In genomic region chr7:64741333-64742307, GRCm38 (mm10) we compare ENCODE assay signal across 8 mouse cellular contexts.
DNase-seq lines count a peak whose midpoint lies in the region; ATAC-seq and TF ChIP-seq lines count a peak whose summit lies in the region.

No protein-coding gene starts in this region.

- no peaks in the 10 kb centered on the region for H3K27me3 ChIP-seq in forebrain, embryonic 16.5 days (replicated peaks; ENCODE audit: control insufficient read depth, insufficient read depth, low read length)
- H3K27me3 ChIP-seq in intestine, embryonic 14.5 days (replicated peaks; ENCODE audit: control insufficient read depth, insufficient read depth, low read length), result no peaks in the 10 kb centered on the region

- no peak overlapping the region for H3K4me2 ChIP-seq in forebrain, embryonic 16.5 days (ENCODE audit: low read length)
- H3K4me2 ChIP-seq in intestine, embryonic 14.5 days (ENCODE audit: low read length), result no peak overlapping the region

- 27% methylated on average over 8 of the region's 8 CpGs for WGBS in forebrain, embryonic 16.5 days
- WGBS in intestine, embryonic 14.5 days, result 33% methylated on average over 8 of the region's 8 CpGs

- no peak overlapping the region for H3K4me3 ChIP-seq in forebrain, embryonic 16.5 days (replicated peaks; ENCODE audit: low read length)
- no peak overlapping the region for H3K4me3 ChIP-seq in intestine, embryonic 14.5 days (ENCODE audit: low read depth, low read length)
- H3K4me3 ChIP-seq in left cerebral cortex, adult 2 months, result no peak overlapping the region

- peaks cover 7% of the 10 kb centered on the region; the same call in 1 of the 2 replicates for H3K36me3 ChIP-seq in forebrain, embryonic 16.5 days (ENCODE audit: control insufficient read depth, insufficient read depth)
- H3K36me3 ChIP-seq in intestine, embryonic 14.5 days (ENCODE audit: control insufficient read depth, insufficient read depth, low read length), result no peaks in the 10 kb centered on the region

- DNase-seq in T-cell, adult 2 months (ENCODE audit: low spot score), result peak; percentile 31
- peak; percentile 74 for DNase-seq in cerebellum, adult 11 months
- DNase-seq in intestine, embryonic 14.5 days (ENCODE audit: low spot score), result peak; percentile 96
- peak; percentile 85 to 89 for DNase-seq in left cerebral cortex, adult 2 months (ENCODE audit: extremely low spot score in 1 of 2, low spot score in 2 of 2)
- DNase-seq in mesoderm, embryonic 11.5 days (ENCODE audit: low read depth, low spot score), result peak; percentile 92
- peak; percentile 78 to 83 for DNase-seq in right cerebral cortex, postnatal 36 days (ENCODE audit: low spot score in 2 of 2)

- TF ChIP-seq CTCF in left cerebral cortex, adult 2 months (IDR thresholded peaks at IDR 0.05), result peak; percentile 93

- H3K4me1 ChIP-seq in forebrain, embryonic 16.5 days (replicated peaks; ENCODE audit: control insufficient read depth, insufficient read depth, low read length), result peaks cover 7% of the 10 kb centered on the region
- H3K4me1 ChIP-seq in intestine, embryonic 14.5 days (replicated peaks; ENCODE audit: control insufficient read depth, insufficient read depth, low read length), result no peaks in the 10 kb centered on the region

- intact Hi-C loops in left cerebral cortex, adult 2 months (cut with DNase I), result loop anchor here (1.0 to 5.0 kb wide), 6 partner anchors 237 to 577 kb away; partner anchors contain the start of genes Fan1, Mcee and Mphosph10

- peak overlapping the region; percentile 58 for H3K27ac ChIP-seq in forebrain, embryonic 16.5 days (ENCODE audit: low read length)
- H3K27ac ChIP-seq in intestine, embryonic 14.5 days (ENCODE audit: low read depth), result no peak overlapping the region
- H3K27ac ChIP-seq in left cerebral cortex, adult 2 months, result peak overlapping the region; percentile 90

- H3K9ac ChIP-seq in forebrain, embryonic 16.5 days (replicated peaks; ENCODE audit: low read depth, low read length), result no peak overlapping the region
- no peak overlapping the region for H3K9ac ChIP-seq in intestine, embryonic 14.5 days (ENCODE audit: low read length)

- ATAC-seq in forebrain, embryonic 16.5 days, result peak; percentile 92
- ATAC-seq in intestine, embryonic 14.5 days (replicated peaks; ENCODE audit: low FRiP score, low TSS enrichment, low read depth), result peak; percentile 66
- no peak for ATAC-seq in inflammation-experienced regulatory T-cells, adult 6 months

- H3K9me3 ChIP-seq in forebrain, embryonic 16.5 days (ENCODE audit: control insufficient read depth, low read length), result no peaks in the 10 kb centered on the region
- H3K9me3 ChIP-seq in intestine, embryonic 14.5 days (ENCODE audit: control insufficient read depth, low read length), result no peaks in the 10 kb centered on the region

Comparison
In these comparisons a context has a peak if more than half of its experiments do, and no peak if none do; other contexts are left out.
1. DNase-seq: peak in every context shown above with its lines; median percentile 96 in intestine, embryonic 14.5 days; 92 in mesoderm, embryonic 11.5 days; 87 in left cerebral cortex, adult 2 months; 80 in right cerebral cortex, postnatal 36 days; 74 in cerebellum, adult 11 months; 31 in T-cell, adult 2 months.